Mouse (Mus musculus) thymus, postnatal 36 days (tissue): Measurements from ENCODE around the gene Mamstr.

Source experiments
- DNase-seq, 2 experiments: peaks; one replicate each; pipeline ENCODE4 v3.0.0; 2022; ENCODE audit warnings: mixed read lengths in 2 of 2

Gene Mamstr

DNA sequence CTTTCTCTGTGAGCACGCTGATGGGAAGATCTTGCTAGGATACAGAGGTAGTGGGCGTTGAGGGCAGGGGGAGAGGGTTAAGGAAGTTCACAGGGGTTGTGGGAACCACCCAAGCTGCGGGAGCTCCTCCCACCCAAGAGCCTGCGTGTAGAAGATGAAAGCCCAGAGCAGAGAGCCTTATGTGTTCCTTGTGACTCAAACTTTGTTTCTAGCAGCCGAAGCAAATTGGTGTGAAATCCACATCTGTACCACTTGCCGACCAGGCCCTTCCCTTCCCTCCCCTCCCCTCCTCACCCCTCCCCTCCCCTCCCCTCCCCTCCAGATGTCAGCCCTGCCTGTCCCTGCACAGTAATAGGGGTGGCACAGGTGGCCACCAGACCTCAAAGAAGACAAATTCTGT lies 55.3 kb downstream of the Mamstr start:
- DNase-seq: peak in 1 of 2 experiments; percentile 65
